Mouse (Mus musculus): ENCODE measurements around the gene Plekhg2.

Plekhg2 gene

GRCm38 (mm10) chr7:28338108-28338998 is 34.0 kb downstream of the Plekhg2 start, which contains the start of gene Supt5:
TSS of gene Supt5 (minus strand) at chr7:28338746.
- DNase-seq (ENCODE audit: low read depth in 1 of 2, low spot score in 2 of 2), result peak; percentile 90 to 91

DNA sequence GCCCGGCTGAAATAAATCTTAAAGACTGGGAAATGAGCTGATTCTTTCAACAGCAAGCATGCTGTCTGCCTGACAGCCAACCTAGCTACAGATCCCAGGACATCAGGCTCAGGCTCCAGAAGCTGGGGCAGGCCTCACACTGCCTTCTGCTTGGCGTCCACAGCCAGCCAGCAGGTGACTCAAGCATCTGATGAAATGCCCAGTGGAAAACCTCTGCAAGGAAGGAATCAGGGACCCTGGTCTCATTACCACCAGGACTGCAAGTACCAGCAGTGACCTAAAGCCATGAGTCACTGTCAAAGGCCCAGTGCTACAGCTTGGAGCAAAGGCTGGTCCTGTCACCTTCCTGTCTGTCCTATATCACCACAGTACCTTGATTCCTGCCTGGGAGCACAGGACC is 36.9 kb downstream of the Plekhg2 start:
- DNase-seq (ENCODE audit: low read depth in 1 of 2, low spot score in 2 of 2), result no peak

GRCm38 (mm10) chr7:28334534-28334933 is 37.9 kb downstream of the Plekhg2 start:
- DNase-seq (ENCODE audit: low read depth in 1 of 2, low spot score in 2 of 2), result no peak

- no peak for DNase-seq (ENCODE audit: low read depth in 1 of 2, low spot score in 2 of 2)
Measured at GRCm38 (mm10) chr7:28328260-28328659, 44.1 kb downstream of the Plekhg2 start.

GRCm38 (mm10) chr7:28326457-28326856 is 45.9 kb downstream of the Plekhg2 start:
- DNase-seq (ENCODE audit: low read depth in 1 of 2, low spot score in 2 of 2), result no peak

DNA sequence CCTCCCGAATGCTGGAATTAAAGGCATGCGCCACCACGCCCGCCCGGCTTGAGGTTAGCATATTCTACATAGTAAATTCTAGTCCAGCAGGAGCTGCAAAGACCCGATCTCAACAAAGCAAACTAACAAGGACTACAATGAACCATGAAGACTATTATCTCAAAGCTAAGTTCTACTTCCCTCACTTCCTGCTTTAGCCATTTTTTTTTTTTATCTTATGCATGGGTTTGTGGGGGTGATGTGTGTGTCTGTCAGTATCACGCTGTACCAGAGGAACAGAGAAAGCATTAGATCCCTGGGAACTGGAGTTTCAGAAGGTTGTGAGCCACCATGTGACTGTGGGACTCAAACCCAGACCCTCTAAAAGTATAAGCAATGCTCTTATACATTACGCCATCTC is 47.1 kb downstream of the Plekhg2 start:
- DNase-seq (ENCODE audit: low read depth in 1 of 2, low spot score in 2 of 2), result no peak

- no peak for DNase-seq (ENCODE audit: low read depth in 1 of 2, low spot score in 2 of 2)
Measured at GRCm38 (mm10) chr7:28321974-28322720, 50.3 kb downstream of the Plekhg2 start.

DNA sequence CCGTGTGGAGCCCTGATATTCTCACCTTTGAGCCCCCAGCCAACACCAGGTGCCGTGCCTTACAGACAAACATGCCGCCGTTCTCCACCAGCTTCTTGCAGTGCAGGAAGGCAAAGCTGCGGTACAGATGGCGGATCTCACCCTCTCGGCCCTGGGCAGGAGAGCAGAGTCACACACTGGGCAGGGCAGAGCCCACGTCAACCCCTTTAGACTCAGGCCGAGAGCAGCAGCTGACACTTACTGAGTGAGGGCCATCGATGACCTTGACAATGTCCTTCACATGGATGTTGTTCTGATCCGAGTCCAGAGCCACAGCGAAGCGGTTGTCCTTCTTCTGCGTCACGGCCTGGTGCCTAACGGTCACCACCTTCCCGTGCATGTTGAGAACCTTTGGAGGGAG is 53.7 kb downstream of the Plekhg2 start:
- no peak for DNase-seq (ENCODE audit: low read depth in 1 of 2, low spot score in 2 of 2)

- DNase-seq (ENCODE audit: low read depth in 1 of 2, low spot score in 2 of 2), result no peak
Measured at GRCm38 (mm10) chr7:28318036-28318435, 54.4 kb downstream of the Plekhg2 start.

DNA sequence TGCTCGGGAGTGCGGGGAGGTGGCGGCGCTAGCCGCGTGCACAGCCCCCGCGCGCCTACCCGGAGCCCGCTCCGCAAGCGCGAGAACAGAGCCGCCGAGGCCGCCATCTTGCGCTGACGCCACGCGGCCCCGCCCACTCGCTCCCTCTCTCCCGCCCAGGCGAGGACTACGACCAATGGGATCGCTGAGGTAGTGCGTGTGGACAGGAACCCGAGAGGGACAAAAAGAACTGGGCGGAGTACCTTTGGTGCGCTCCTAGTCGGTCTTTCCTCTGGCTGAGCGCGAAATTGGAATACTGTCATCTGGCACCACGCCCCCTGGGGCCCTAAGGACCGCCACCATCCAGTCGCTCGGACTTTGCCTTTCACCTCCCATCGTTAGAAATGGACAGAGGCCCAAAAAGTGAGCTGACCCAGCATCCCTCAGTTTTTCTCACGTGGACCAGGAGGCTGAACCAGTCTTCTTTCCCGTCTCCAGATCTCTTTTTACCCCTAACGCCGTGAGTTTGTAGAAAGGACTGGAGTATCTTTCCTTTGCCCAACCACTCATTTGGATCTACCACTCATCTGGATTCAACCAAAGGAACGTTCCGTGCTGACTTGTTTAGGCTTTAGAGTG is 60.4 kb downstream of the Plekhg2 start, which contains the start of gene Timm50:
Gene Timm50, minus strand, starts transcription at position 147 of the 618 bp plus-strand sequence.
- peak; percentile 92 to 93 for DNase-seq (ENCODE audit: low read depth in 1 of 2, low spot score in 2 of 2)

DNA sequence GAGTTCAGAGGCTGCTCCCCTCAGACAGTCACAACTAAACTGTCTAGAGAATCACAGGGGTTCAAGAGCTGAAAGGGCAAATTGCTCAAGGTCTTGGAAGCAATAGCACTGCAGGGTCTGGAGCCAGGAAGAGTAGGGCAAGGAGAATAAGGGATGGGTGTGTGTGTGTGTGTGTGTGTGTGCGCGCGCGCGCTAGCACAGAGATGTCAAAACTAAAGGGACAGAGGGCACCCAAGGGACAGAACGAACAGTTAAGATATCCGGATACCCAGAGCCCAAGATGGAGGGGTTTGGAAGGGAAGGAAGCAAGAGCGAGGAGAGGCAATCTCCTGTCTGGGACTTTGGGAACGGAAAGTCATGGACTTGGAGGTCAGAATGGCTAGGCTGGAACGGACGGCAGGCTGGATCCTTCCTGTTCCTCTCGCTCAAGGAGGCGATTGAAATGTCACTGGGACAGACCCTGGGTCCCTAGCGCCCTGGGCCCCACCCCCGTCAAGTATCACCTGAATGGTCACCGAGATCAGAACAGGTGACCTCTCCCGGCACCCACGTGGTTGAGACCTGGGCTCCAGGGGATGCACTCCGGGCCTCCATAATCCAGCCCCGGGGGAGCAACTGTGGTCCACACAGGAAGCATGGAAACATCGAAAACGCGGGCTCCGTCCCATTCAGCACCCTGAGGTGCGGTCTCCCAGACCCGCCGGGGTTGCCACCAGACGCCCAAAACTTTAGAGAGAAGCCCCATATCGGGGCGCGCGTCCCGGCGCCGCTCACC is 61.1 kb downstream of the Plekhg2 start:
- no peak for DNase-seq (ENCODE audit: low read depth in 1 of 2, low spot score in 2 of 2)

GRCm38 (mm10) chr7:28309737-28310136 is 62.7 kb downstream of the Plekhg2 start:
- no peak for DNase-seq (ENCODE audit: low read depth in 1 of 2, low spot score in 2 of 2)
